Mouse (Mus musculus) granulocyte monocyte progenitor cell, adult 5-6 weeks (primary cell): ENCODE measurements around the gene Rpa1. TPM values are rescaled to one million over a fixed set of nuclear protein-coding genes. Genes with fewer than 3 reads are reported as not detected.
"Not testable (repeated sequence)": the region's sequence is repeated elsewhere in the genome, so short reads cannot be mapped to it uniquely, and the experiment has no call there.

Experiments
- ATAC-seq: replicated peaks from 2 replicates; pipeline ENCODE4 v1.8.0; 2016; ENCODE audit warnings: mild to moderate bottlenecking, moderate TSS enrichment, inconsistent platforms; ENCODE audit not compliant: poor library complexity, severe bottlenecking
- total RNA-seq, 2 experiments: library from RNA; stranded (forward) in 1 of 2; stranded (reverse) in 1 of 2; fragments of 200-712, 200-1000 nt in 1 of 2; fragments of >200 nt in 1 of 2; fragmentation: Nextera tagmentation in 1 of 2; gene quantifications; 2 replicates each; pipeline ENCODE4 v1.2.3; 2014 to 2017

The Rpa1 gene
- total RNA-seq, 2 experiments from 2014 or later, result 86.4 to 200 TPM

- ATAC-seq, result no peak
These were observed 59.0 kb downstream of the Rpa1 start for GRCm38 (mm10) chr11:75289120-75289519.

- no peak for ATAC-seq
These were observed 59.6 kb downstream of the Rpa1 start for GRCm38 (mm10) chr11:75288517-75288916.

GRCm38 (mm10) chr11:75287940-75288339, 60.2 kb downstream of the Rpa1 start:
- ATAC-seq, result no peak

- no peak for ATAC-seq
These were observed 61.3 kb downstream of the Rpa1 start for GRCm38 (mm10) chr11:75286868-75287267.

GRCm38 (mm10) chr11:75285893-75286467, 62.1 kb downstream of the Rpa1 start:
- ATAC-seq, result no peak

- not testable (repeated sequence) for ATAC-seq
These were observed 64.3 kb downstream of the Rpa1 start for GRCm38 (mm10) chr11:75283784-75284183.

- peak; percentile 57 for ATAC-seq
These were observed 65.5 kb downstream of the Rpa1 start for GRCm38 (mm10) chr11:75282496-75283120.

- ATAC-seq, result no peak
These were observed 66.5 kb downstream of the Rpa1 start for GRCm38 (mm10) chr11:75281380-75282256.

GRCm38 (mm10) chr11:75280435-75281001, 67.6 kb downstream of the Rpa1 start:
- no peak for ATAC-seq

- ATAC-seq, result no peak
These were observed 68.1 kb downstream of the Rpa1 start for GRCm38 (mm10) chr11:75280066-75280410.

GRCm38 (mm10) chr11:75279342-75280065, 68.6 kb downstream of the Rpa1 start:
- ATAC-seq, result peak; percentile 50

GRCm38 (mm10) chr11:75279013-75279341, 69.1 kb downstream of the Rpa1 start:
- no peak for ATAC-seq

- no peak for ATAC-seq
These were observed 70.0 kb downstream of the Rpa1 start for GRCm38 (mm10) chr11:75278115-75278514.

- ATAC-seq, result no peak
These were observed 73.1 kb downstream of the Rpa1 start for GRCm38 (mm10) chr11:75275035-75275434.

GRCm38 (mm10) chr11:75273466-75273865, 74.7 kb downstream of the Rpa1 start:
- no peak for ATAC-seq

- ATAC-seq, result no peak
These were observed 77.1 kb downstream of the Rpa1 start for GRCm38 (mm10) chr11:75270985-75271434.

- no peak for ATAC-seq
These were observed 77.7 kb downstream of the Rpa1 start for GRCm38 (mm10) chr11:75270276-75270984.

GRCm38 (mm10) chr11:75269213-75269612, 78.9 kb downstream of the Rpa1 start:
- no peak for ATAC-seq

GRCm38 (mm10) chr11:75268492-75268891, 79.6 kb downstream of the Rpa1 start:
- no peak for ATAC-seq

GRCm38 (mm10) chr11:75267826-75268281, 80.3 kb downstream of the Rpa1 start:
- ATAC-seq, result peak; percentile 60
